Mouse (Mus musculus) ovary, postnatal 10 days (tissue): ENCODE measurements around the gene Pim3.
A peak's percentile ranks its signal among the peaks of the same experiment; 100 is the strongest.
"Not testable (repeated sequence)": the region's sequence is repeated elsewhere in the genome, so short reads cannot be mapped to it uniquely, and the experiment has no call there.

ENCODE experiments used
- DNase-seq: peaks from one replicate; pipeline ENCODE4 v3.0.0; 2022; ENCODE audit warnings: low spot score

Gene Pim3

GRCm38 (mm10) chr15:88861772-88862622 is at the start of gene Pim3:
TSS of gene Pim3 (plus strand) at chr15:88862186.
- DNase-seq: peak; percentile 96

GRCm38 (mm10) chr15:88813262-88813661 is 48.7 kb upstream of the Pim3 start:
- DNase-seq: no peak

DNA sequence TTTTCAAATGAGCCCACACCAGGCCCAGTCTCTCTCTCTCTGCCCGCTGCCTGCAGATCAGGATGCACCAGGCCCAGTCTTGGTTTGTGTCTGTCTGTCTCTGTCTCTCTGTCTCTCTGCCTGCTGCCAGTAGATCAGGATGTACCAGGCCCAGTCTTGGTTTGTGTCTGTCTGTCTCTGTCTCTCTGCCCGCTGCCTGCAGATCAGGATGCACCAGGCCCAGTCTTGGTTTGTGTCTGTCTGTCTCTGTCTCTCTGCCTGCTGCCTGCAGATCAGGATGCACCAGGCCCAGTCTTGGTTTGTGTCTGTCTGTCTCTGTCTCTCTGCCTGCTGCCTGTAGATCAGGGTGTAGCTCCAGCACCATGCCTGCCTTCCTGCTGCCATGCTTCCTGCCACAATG is 48.1 kb upstream of the Pim3 start:
- not testable (repeated sequence) for DNase-seq

- no peak for DNase-seq
These were observed 47.5 kb upstream of the Pim3 start for GRCm38 (mm10) chr15:88814411-88815047.

- no peak for DNase-seq
These were observed 46.7 kb upstream of the Pim3 start for GRCm38 (mm10) chr15:88815196-88815700.

- DNase-seq: peak; percentile 97
These were observed 42.7 kb upstream of the Pim3 start, which contains the start of the genes Alg12 and Creld2 for GRCm38 (mm10) chr15:88819026-88819905. TSS of gene Alg12 (minus strand) at chr15:88819318. TSS of gene Creld2 (plus strand) at chr15:88819646.

- DNase-seq: no peak
These were observed 42.1 kb upstream of the Pim3 start for GRCm38 (mm10) chr15:88819906-88820303.

DNA sequence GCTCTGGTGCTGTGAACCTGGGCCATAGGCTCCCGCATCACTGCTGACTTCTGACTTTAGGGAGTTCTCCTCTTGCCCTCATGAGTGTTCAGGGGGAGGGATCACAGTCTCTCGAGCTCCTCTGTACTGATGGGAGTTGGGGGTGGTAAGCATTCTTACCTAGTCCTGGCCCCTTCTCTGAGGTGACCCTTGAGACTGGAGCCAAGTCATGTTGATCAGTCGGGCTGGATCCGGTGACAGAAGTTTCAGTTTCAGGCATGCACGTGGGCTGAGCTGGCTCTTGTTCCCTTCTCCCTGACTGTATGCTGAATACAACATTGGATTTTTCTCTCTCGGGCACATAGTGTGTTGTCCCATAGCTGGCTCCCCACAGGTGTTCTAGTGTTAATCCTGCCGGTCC is 40.6 kb upstream of the Pim3 start:
- no peak for DNase-seq

DNA sequence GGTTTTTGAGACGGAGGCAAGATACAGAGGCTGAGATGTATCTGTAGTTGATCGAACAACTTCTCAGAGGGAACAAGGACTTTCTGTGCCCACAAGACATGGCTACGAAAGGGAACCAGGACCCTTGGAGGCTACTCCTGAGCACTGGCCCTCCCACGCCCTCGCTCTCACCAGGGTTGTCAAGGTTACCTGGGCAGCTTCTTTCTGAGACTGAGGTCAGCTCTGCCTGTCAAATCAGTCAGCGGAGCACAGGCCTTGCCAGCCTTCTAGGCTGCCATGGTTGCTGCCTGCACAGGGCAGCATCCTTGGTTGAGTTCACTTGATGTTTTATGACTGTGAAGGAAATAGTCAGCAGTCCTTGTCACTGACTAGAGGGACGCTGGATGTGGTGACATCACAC is 39.5 kb upstream of the Pim3 start:
- no peak for DNase-seq

DNA sequence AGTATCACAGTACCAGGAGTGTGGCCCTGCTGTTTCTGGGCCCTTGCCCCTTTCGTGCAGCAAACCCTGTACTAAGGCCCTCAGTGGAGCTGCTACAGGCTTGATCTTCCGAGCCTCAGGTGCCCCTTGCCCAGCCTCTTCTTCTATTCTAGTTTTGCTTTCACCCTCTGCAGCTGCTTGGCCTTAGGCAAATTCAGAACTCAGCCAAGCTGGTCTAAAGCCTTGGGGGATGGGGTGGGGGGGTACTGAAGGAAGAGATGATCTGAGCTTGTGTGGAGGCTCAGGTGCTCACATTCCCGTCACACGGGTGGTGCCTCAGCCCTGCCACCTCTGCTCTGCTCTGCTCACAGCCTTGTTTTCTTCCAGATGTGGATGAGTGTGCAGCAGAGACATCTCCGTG is 38.6 kb upstream of the Pim3 start:
- DNase-seq: no peak

DNA sequence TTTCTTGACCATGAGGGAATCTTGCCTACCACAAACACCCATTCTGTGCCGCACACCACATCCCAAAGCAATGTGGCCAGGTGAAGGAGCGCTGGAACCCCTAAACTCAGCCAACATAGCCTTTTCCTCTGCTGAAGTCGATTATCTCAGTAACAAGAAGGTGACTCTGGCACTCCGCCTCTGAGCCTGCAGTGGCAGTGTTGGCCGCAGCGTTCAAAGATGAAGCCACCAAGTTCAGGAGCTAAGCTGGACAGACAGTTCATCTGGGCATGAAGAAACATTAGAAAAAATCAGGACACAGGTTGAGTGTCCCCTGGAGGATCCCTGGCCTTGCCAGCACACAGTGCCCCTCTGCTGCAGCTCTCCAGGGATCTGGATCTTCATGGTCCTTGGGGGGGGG is 34.5 kb upstream of the Pim3 start:
- DNase-seq: no peak

DNA sequence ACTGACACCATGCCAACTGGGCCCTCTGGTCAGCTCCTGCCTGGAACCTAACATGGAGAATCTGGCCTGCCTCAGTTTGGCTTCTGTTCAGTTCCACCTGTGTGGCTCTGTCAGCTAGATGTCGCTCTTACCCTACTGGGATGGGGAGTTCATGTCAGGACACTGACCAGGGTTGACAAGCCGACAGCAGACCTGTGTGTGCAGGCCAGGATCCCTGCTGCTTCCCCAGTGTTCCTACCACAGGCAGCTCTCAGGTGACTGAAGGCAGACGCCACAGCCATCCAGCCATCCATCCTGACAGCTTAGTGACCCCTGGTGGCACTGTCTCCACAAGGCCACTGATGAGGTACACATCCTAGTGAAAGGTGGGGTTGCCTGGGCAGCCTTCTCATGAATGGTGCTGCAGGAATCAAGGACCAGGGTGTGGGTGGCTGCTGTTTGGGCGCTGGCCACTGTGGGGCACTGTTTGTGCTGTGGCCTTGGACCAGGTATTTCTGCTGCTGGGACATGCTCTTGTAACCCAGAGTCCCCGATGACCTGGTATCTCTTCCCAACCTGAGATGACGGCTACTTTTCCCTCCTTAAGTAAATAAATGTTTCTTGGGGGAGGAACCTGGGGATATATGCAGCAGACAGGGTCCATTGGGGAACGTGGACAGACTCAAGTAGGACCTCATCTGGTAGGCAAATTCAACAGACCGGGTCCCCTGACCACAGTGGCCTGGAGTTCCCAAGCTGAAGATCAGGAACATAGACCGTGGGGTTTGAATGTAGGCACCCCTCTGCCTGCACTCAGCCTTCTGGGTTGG is 33.8 kb upstream of the Pim3 start:
- no peak for DNase-seq

DNA sequence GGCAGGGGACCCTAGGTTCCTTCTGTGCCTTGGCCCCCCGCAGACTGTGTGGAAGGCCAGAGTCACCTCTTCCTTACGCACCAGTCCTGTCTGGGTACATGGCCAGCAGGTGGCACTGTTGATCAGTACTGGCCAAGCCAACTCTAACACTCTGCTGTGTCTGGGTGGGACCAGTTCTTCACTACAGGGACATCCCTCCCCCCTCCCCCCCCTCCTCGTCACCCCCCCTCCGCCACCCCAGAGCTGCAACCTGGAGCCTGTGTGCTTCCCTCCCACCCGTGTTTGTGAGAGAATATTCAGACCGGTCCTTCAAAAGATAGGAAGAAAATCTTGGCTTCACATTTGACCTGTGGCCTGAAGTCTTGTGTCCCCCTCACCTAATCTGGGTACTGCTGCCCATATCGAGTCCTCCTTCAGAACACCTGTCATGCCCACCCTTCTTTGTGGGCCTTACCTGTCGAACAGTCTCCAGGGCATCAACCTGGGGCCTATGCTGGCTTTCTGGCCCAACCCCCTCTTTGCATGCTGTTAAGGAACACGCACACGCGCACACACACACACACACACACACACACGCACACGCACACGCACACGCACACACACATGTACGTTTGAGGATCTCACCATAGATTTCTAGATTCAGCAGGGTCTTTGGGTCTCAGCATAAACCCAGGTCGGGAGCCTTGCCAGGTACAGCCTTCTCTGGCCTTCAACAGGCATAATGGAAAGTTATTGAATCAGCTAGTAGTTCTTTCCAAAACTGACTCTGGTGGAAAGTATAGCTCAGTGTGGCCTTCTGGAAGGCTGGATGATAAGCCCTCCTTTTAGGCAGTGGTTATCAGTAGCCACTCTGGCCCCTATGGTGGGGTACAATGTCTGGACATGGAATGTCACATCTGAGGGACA is 32.9 kb upstream of the Pim3 start:
- peak; percentile 90 for DNase-seq

DNA sequence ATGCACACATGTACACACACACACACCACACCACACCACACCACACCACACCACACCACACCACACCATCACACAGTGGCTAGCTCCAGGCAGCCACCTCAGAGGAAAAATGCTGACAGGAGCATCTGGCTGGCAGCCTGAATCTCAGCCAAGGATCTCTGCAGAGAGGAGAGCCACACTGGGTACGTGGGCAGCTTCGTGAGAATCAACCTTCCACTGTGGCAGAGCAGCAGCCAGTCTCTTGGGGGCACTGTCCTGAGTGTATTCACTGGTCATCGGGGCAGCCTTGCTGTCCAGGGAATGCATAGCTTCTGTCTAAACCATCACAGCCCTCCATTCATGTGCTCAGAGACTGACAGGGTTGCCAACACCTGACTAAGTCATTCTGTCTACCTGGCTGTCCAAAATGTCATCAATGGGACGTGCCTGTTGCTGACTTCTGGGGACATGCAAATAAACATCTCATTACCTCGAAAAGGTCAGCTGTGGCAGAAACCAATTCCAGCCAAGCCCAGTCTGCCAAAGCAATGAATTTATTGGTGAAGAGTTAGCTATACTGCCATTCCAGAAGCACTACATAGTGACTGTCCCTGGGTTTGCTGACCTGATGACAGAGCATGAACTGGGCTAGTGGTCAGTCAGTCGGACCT is 32.1 kb upstream of the Pim3 start:
- DNase-seq: no peak

DNA sequence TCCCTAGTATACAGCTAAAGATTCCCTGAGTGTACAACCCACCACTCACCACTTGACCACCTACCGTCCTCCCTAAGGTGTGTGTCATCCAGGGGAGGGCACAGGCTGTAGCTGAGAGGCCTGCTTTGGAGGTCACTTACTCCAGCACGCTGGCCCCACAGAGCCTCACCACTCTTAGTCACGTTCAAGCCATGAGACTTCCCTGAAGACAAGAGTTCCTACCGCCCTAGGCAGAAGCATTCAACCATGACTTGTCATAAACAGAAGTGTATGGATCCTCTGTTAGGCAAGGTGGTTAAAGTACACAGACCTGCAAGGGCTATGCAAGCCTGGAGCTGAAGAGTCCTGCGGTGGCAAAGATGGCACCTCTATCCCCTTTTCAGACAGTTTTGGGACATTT is 31.3 kb upstream of the Pim3 start:
- no peak for DNase-seq

GRCm38 (mm10) chr15:88831482-88831881 is 30.5 kb upstream of the Pim3 start:
- no peak for DNase-seq

- no peak for DNase-seq
These were observed 29.4 kb upstream of the Pim3 start for GRCm38 (mm10) chr15:88832536-88832935.

DNA sequence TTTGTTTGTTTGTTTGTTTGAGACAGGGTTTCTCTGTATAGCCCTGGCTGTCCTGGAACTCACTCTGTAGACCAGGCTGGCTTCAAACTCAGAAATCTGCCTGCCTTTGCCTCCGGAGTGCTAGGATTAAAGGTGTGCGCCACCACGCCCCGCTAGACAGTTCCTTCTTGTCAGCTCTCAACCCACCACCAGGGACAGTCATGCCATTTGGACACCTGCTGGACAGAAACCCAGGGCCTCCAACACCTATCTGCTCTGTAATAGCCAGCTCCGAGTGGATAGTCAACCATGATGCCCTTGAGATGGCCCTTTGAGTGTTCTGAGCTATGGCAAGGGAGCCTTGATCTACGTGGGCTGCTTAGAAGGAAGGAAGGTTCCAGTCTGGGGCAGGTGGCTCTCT is 26.0 kb upstream of the Pim3 start:
- DNase-seq: no peak

- no peak for DNase-seq
These were observed 25.4 kb upstream of the Pim3 start for GRCm38 (mm10) chr15:88836571-88836970.
